Mouse (Mus musculus) mature B cell (primary cell): Measurements from ENCODE around the gene Cdh13.

Source experiments
- in situ Hi-C: fragments of 300-500 bp; cut with MboI; formaldehyde crosslinking; loops from 2 replicates; pipeline ENCODE4 v1.14.3; 2019

The Cdh13 gene

DNA sequence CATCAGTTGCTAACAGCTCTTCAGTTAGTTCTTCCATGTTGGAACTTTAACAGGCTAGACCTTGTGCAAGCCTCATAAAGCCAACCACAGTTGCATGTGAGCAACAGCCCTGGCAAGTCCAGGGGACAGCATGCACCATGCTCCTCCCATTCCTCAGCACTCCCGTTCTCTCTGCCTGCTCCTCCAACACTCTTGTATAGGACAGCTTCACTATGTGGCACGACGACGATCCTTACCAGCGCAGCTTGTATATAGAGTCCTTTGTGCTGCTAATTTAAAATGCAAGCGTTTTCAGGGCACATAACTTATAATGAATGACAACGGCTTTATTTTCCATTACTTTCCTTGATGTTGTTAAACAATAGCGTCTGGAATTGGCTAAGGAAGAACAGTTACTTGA lies 654.5 kb downstream of the Cdh13 start:
- in situ Hi-C loops: no loop called here

DNA sequence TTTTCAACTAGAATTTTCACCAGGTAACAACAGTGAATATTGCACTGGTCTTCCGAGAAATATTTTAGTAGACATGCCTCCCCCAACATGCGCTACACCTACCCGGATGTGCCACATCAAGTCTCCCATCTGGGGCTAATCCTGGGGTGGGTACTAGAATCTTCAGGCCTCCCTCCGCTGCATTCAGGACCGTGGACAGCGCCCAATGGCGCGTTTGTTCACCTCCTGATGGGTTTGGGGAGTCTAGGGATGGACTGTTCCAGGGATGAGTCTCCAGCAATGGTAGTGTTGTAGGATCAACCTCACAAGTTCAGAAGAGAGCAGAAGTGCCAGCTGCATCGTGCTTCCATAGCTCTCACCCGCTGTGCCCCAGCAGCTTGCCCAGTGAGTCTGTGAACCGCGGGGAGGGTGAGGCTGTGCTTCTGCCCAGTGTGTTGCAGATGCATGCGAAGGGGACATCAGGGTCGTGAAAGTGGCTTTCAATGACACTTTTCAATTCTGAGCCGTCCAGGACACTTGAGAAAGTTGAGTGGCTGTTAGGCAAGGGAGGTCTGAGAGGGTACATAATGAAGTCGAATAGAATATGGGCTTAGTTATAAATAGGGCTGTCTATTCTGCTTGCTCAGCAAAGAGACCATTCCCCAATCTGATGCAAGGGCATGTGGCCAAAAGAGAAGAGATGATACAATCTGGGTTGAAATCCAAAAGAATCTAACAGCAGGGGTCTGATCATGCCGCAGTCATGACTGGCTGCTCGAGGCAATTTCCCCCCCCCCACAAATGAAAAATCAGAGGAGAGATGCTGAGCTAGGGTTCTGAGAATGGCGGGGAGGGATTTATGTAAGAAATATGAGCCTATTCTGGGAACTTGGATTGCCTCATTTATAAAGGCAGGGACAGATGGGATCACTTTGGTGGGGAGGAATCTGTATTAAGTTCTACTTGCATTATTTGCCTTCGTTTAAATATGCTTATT lies 668.5 kb downstream of the Cdh13 start:
- in situ Hi-C loops: no loop called here

DNA sequence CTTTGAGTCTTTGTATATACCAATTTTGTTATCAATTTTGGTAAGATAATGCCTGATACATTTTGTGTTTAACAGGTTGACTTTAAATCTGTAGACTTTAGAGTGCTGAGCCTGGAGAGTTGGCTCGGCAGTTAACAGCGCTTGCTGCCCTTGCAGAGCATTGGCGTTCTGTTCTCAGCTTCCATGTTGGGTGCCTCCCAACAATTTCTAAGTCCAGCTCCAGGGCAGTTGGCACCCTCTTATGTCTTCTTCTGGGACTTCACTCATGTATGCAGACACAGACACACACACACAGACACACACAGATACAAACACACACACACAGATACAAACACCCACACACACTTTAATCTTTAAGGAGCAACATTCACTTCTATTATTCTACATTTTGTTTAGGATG lies 672.6 kb downstream of the Cdh13 start:
- in situ Hi-C loops: no loop called here

- in situ Hi-C loops: no loop called here
These were observed 678.5 kb downstream of the Cdh13 start for GRCm38 (mm10) chr8:118961877-118962545.

DNA sequence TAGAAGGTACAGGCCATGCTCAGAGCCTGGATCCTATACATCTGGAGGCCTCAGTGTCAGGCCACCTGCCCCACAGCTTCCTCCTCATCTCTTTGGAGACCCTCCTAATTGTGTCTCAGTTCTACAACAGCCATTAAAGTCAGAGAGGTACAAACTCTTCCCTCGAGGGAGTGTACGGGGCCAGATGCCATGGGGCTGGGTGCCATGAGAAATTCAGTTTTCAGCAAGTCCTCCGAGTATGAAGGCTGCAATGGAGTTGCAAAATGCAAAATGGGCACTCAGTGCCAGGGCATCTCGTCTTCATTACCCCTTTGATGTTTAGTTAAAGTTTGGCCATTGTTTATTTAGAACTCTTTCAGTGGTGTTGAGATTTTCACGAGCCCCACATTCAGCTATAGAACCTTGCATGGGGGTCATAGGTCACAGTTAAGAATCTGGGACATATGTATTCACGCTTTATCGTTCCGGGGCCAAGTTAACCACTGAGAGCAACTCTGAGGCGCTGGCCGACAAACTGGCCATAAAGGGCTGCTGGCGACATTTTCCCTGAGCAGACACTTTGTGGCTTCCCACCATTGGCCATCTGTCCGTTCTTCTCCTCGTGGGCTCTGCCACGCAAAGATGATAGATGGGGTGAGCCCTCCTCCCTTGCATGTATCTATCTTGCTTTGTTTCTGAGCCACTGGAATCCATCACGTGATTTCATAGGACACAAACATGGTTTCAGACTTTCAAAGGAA lies 681.7 kb downstream of the Cdh13 start:
- in situ Hi-C loops: no loop called here

DNA sequence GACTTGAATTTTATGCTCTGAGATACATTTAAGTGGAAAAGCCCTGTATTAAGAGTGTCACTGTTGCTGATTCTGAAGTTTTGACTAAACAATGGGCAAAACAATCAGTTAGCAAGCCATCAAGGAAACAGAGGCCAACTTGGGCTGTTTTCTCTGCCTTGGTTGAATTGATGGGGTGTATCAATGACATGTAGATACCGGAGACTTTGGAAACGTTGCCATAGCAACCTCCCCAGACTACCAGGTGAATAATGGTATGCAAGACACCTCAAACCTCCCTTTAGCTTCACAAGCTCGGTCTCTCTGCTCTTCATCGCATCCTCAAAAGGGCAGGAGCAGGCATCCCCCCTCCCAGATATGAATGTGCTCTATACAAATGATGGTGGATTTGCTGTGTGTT lies 685.4 kb downstream of the Cdh13 start:
- in situ Hi-C loops: no loop called here

- in situ Hi-C loops: no loop called here
These were observed 696.3 kb downstream of the Cdh13 start for GRCm38 (mm10) chr8:118979800-118980199.

DNA sequence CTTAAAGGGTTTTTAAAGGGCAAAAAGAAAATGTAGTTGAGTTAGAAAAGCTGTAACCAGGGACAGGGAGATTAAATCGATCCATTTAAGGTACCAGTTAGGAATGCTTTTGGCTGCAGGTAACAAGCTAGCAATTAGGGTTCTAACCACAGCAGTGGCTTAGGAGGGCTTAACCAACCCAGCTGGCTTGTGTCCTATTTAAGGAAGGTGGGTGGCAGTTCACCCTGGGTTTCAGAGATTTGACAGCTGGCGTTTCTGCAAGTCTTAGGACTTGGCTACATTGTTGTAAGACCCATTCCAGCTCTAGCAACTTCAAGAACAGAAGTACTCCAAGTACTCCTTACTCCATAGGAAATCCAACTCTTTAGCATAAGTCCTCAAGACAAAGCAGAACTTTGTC lies 700.2 kb downstream of the Cdh13 start:
- in situ Hi-C loops: no loop called here

DNA sequence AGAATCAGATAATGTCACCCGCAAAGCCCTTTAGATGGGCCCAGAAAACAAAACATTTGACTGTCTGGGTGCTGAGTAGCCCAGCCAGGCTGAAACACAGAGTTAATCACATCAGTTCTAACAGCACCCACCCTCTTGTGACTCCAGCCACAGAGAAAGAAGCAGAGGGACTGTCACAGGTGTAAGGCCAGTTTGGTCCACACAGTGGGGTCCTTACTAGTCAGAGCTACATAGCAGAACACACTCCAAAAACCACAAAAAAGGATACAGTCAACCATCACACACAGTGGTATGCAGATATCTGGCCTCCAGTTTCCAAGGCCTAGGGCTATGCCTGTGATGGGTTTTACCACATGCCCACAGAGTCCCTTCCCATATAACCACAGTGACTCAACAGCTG lies 703.3 kb downstream of the Cdh13 start:
- in situ Hi-C loops: no loop called here

DNA sequence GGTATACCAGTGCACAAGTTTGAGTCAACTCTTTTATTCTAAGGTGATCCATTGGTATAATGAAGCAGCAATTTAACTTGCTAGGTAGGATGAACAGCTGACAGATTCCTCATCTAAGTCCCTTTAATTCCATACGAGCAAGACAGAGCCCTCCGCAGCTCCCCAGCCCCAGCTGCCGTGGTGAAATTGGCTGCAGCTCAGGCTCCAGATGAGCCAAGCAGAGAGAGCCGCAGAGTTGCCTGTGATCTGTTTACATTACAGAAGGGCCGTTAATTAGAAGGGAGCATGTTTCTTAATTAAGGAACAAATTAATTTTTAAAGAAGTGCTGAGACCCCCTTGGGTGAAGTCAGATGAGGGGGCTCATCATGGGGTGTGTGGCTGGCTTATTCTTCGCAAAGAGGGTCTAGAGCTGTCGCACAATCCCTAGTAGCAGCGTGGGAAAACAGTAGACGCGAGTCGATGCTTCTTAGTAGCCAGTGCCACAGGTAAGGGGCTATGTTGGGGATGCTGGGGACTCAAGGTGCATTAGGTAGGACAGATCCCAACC lies 712.2 kb downstream of the Cdh13 start:
- in situ Hi-C loops: no loop called here

DNA sequence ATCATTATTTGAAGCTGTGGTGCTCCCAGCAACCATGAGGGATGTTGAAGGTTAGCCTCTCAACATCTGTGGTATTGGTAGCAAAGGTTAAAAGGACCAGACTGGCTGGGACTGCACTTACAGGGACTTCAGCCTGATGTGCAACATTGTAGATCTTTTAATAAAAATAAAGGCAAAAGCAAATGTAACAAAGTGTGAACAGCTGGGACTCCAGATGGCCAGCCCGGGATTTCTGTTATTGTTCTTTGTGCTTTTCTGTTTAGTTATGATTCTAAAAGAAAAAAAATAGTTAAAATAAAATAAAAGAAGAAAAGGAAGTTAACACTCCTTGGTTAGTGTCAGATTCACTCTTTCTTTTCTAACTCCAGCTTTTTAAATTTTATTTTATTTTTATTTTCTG lies 717.1 kb downstream of the Cdh13 start:
- in situ Hi-C loops: no loop called here

GRCm38 (mm10) chr8:119004821-119005220 lies 721.3 kb downstream of the Cdh13 start:
- in situ Hi-C loops: no loop called here

GRCm38 (mm10) chr8:119018675-119019074 lies 735.1 kb downstream of the Cdh13 start:
- in situ Hi-C loops: no loop called here

DNA sequence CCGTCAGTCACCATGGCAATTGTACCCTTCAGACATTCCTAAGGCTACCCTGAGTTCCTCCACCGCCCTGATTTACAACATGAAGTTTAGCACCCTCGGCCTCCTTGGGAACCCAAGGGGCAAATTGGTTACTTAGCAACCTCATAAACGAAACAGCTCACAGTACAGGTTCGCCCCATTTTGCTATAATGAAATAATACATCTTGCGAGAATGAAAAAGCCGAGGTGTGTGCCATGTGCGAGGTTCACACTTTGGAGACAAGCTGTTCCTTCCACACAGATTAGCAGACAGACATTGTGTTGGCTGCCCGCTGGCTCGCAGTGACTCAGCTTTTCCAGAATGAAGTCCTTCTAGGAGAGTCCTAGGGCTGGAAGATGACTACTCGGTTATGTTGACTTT lies 737.2 kb downstream of the Cdh13 start:
- in situ Hi-C loops: no loop called here

DNA sequence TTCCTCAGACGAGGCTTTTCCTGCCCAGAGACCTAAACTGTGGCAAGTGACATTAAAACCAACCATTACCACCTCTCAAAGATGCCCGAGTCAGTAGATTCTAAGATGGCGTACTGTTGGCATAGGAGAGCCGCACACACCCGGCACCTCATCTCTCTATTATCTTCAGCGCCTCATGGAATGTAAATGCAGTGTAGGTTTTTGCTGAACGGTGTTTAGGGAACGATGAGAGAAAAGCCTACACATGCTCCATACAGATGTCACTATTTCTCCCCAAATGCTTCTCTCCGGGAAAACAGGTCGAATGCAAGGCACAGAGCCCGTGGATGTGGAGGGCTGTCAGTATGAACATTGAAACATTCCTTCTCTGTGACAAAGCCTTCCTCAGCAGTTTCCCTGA lies 737.9 kb downstream of the Cdh13 start:
- in situ Hi-C loops: no loop called here

DNA sequence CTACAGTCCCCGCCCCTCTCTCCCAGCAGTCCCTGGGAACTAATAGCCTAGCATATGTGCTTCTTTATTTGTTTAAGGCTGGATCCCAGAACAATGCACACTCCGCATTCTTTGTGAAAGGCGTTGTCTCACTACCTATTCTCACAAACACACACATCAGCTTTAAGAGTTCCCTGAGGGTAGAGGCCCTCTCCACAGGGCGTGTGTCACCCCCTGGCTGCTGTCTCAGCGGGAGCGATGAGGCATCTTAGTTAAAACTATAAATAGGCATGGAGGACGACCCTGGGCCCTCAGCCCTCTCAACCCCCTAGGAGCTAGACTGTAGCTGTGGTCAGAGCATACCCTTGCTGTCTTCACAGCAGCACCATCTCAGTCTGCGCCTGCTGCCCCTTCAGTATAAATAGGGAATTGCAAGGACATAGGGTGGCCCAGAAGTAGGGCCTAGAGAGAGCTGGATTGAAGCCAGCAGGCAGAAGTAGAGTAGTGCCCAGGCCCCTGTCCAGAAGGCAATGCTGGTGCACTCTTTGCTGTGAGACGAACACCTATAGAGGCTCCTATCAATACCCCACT lies 738.9 kb downstream of the Cdh13 start:
- in situ Hi-C loops: no loop called here

DNA sequence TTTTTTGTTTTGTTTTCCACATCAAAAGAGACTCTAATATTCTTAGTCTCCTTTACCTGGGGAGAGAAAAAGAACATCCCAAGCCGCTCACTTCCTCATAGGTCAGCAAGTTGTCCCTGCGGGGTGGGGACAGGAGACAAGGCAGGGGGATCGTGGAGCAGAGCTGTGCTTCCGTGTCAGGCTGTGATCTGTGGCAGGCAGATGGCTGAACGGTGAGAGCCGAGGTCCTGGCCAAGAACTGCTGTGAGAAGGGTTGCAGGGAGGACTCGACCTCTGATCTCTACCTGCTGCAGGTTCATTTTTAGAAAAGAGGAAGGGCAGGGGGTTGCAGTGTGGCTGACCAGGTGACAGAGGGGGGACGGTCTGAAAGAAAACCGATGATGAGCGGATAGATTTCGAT lies 749.9 kb downstream of the Cdh13 start:
- in situ Hi-C loops: no loop called here

GRCm38 (mm10) chr8:119034037-119034436 lies 750.5 kb downstream of the Cdh13 start:
- in situ Hi-C loops: no loop called here

DNA sequence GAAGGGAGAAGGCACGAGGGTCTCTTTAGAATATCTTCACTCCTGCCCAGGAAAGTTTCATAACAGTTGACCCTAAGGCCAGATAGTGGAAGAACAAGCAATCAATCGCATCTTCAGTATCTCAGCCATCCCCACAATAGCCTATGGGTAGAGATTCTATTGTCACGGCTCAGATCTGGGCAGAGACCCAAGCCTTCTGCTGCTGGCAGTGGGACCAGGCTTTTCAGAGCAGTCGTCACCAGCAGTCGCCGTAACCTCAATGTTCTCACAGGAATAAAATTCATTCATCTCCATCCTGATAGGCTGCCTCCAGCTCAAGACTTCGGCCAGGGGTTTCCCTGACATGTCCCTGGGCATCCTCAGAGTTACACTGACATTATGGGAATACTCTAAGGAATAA lies 751.6 kb downstream of the Cdh13 start:
- in situ Hi-C loops: no loop called here

DNA sequence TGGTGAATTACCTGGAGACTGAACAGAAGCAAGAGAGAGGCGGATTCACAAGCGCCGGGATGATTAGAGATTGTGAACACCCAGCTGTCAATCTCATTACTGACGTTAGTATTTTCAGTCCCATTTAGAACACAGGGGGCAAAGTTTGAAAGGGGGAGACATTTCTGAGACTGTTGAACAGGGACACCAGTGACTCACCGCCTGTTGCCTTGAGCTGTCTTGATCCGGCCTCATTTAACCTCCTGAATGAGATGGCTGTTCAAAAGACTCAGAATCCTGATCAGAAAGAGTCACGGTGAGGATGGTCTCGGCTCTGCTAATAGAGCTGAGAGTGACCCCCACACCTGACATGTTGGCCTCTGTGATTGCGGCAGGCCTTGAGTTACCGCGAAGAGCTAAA lies 754.0 kb downstream of the Cdh13 start:
- in situ Hi-C loops: no loop called here

DNA sequence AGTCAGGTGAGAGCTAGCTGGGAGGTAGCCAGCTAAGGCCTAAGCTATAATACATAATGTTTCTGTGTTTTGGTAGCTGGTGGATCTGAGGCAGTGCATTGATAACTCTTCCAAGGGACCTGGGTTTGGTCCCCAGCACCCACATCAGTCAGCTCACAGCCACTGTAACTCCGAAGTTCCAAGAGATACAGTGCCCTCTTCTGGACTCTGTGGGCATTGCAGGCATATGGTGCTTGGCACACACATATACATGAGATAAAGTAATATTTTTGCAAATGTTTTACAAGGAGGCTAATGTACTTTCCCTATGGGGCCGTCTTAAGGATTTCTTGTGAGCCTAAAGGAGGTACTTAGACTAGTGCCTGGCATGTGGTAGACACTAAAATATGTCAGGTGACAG lies 755.8 kb downstream of the Cdh13 start:
- in situ Hi-C loops: no loop called here

- in situ Hi-C loops: no loop called here
These were observed 774.3 kb downstream of the Cdh13 start for GRCm38 (mm10) chr8:119057876-119058275.
